Mouse (Mus musculus) embryonic facial prominence, embryonic 15.5 days (tissue): ENCODE results near the gene Flcn. TPM values are rescaled to one million over a fixed set of nuclear protein-coding genes. Genes with fewer than 3 reads are reported as not detected.
A peak's percentile ranks its signal among the peaks of the same experiment; 100 is the strongest.
"Not testable (repeated sequence)": the region's sequence is repeated elsewhere in the genome, so short reads cannot be mapped to it uniquely, and the experiment has no call there.

Experiments used
- ATAC-seq: fragments of 200-750 bp; cut with Nextera tagmentation; 2 replicates; pipeline ENCODE4 v1.8.0; 2017; ENCODE audit warnings: low read depth, moderate TSS enrichment; ENCODE audit not compliant: insufficient number of reproducible peaks, low FRiP score, low TSS enrichment
- H3K27ac ChIP-seq: fragments of 300-500 bp; sonication (generic); replicated peaks from 2 replicates; pipeline ENCODE4 v1.5.1; 2015; ENCODE audit warnings: mild to moderate bottlenecking, inconsistent platforms
- H3K27me3 ChIP-seq: fragments of 300-500 bp; sonication (generic); 2 replicates; pipeline ENCODE4 v1.6.1; 2015; ENCODE audit warnings: inconsistent platforms
- H3K36me3 ChIP-seq: fragments of 300-500 bp; sonication (generic); 2 replicates; pipeline ENCODE4 v1.6.1; 2015; ENCODE audit warnings: mild to moderate bottlenecking, inconsistent platforms
- H3K4me1 ChIP-seq: fragments of 300-500 bp; sonication (generic); 2 replicates; pipeline ENCODE4 v1.6.1; 2015; ENCODE audit warnings: inconsistent platforms
- H3K4me2 ChIP-seq: fragments of 300-500 bp; sonication (generic); replicated peaks from 2 replicates; pipeline ENCODE4 v1.6.1; 2015; ENCODE audit warnings: mild to moderate bottlenecking, inconsistent platforms
- H3K4me3 ChIP-seq: fragments of 300-500 bp; sonication (generic); replicated peaks from 2 replicates; pipeline ENCODE4 v1.5.1; 2015; ENCODE audit warnings: mild to moderate bottlenecking, inconsistent platforms
- H3K9ac ChIP-seq: fragments of 300-500 bp; sonication (generic); 2 replicates; pipeline ENCODE4 v1.6.1; 2015; ENCODE audit warnings: inconsistent platforms
- H3K9me3 ChIP-seq: fragments of 300-500 bp; sonication (generic); replicated peaks from 2 replicates; pipeline ENCODE4 v1.6.1; 2016; ENCODE audit warnings: inconsistent platforms
- WGBS: fragments of 180-500 bp; shearing (Covaris S2); methylation state at CpG from one replicate; pipeline ENCODE4 v1.1.7; 2015; 5-methylcytosine and 5-hydroxymethylcytosine counted together
- polyA plus RNA-seq: library from polyadenylated mRNA; unstranded; fragments of >200 nt; fragmentation: Nextera tagmentation; extraction: Ambion mirVana; gene quantifications from 2 replicates; pipeline ENCODE4 v1.2.1, GENCODE M21; 2015

Flcn gene
- polyA plus RNA-seq: 36.6 and 38.9 TPM in 2 replicates

DNA sequence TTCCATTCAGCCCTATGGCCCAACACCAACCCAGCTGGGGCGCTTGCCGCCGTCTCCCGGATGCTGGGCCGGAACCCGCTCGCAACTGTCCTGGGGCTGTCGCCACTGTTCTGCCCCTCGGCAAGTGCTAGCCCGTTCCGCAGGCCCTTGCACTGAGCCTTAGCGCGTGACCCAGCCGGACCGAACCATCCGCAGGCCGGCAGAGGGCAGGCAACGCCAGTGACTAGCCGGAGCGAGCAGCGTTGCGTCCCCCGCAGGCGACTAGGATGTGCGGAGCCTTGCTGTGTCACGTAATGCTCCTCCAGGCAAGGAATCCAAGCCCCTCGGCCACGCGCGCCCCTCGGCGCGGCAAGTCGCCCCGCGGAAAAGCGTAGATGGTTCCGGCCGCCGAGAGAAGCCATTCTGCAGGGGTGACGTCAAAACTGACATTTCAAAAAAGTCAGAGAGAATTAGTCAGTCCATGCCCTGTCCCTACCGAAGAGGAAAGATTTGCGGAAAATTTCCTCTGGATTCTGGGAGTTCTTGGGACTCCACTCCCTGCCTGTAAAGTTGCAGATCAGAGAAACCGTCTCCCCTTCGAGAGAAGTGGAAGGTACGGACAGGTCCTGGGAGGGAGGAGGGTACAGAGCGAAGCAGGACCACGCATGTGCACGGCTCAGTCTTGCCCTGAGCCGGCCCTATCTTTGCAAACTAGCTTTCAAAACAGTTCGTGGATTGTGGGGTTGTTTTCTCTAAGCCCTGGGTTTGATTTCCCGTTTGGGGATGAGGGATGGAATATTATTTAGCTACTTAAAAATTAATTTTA is at the start of gene Flcn:
Flcn (minus strand) TSS at position 347 of the 805 bp plus-strand sequence.
- Histone ChIP-seq H3K9me3 (no peaks in the 10 kb centered on the region), H3K4me2 (peak within 1 kb of the TSS; percentile 81), H3K27me3 (no peaks in the 10 kb centered on the region), H3K4me3 (peak within 1 kb of the TSS; percentile 78), H3K4me1 (peaks cover 22% of the 10 kb centered on the region), H3K27ac (peak within 1 kb of the TSS; percentile 98), H3K36me3 (peaks cover 23% of the 10 kb centered on the region), H3K9ac (peak within 1 kb of the TSS; percentile 93)
- WGBS: under 1% methylated on average over 52 of the region's 52 CpGs
- ATAC-seq: peak; percentile 92

- Histone ChIP-seq H3K4me3 (no peak overlapping the region), H3K36me3 (0 out of 2 replicates have a peak, but pooled peaks cover 5% of the 10 kb centered on the region), H3K27me3 (no peaks in the 10 kb centered on the region), H3K4me2 (no peak overlapping the region), H3K4me1 (peaks cover 12% of the 10 kb centered on the region), H3K9ac (no peak overlapping the region), H3K27ac (no peak overlapping the region), H3K9me3 (no peaks in the 10 kb centered on the region)
- ATAC-seq: no peak
- WGBS: 71% methylated on average over 3 of the region's 3 CpGs
Measured at GRCm38 (mm10) chr11:59852865-59853264, 43.0 kb upstream of the Flcn start.

- ATAC-seq: peak; percentile 86
Measured at GRCm38 (mm10) chr11:59847891-59848884, 38.4 kb upstream of the Flcn start.

DNA sequence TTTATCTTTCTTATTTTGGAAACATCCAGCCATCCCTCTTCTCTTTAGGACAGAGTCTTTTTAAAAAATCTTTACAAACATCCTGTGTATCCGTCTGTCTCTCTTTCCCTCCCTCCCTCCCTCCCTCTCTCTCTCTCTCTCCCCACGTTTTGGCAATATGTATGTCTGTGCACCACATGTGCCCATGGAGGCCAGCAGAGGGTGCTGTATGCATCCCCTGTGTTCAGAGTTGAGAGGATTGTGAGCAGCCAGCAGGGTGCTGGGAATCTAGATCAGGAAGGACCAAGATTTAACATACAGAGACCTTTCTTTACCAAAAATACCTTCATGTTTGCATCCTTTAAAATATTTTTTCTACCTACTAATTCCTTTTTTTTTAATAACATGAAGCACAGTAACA is 37.3 kb upstream of the Flcn start:
- 7% methylated on average over 2 of the region's 2 CpGs for WGBS
- no peaks in the 10 kb centered on the region for H3K27me3 ChIP-seq
- H3K36me3 ChIP-seq: peaks cover 7% of the 10 kb centered on the region; the same call in 1 of the 2 replicates
- no peak for ATAC-seq
- H3K4me2 ChIP-seq: 0 out of 2 replicates have a peak overlapping the region, but pooled peaks have one; percentile 8
- H3K4me3 ChIP-seq: peak overlapping the region; percentile 83
- H3K27ac ChIP-seq: no peak overlapping the region
- no peak overlapping the region for H3K9ac ChIP-seq
- no peaks in the 10 kb centered on the region for H3K9me3 ChIP-seq
- H3K4me1 ChIP-seq: peaks cover 16% of the 10 kb centered on the region

More at GRCm38 (mm10) chr11:59847891-59848884, 38.4 kb upstream of the Flcn start:
- WGBS: under 1% methylated on average over 67 of the region's 69 CpGs
- peaks cover 16% of the 10 kb centered on the region for H3K4me1 ChIP-seq
- peak overlapping the region; percentile 86 for H3K9ac ChIP-seq
- H3K4me3 ChIP-seq: peak overlapping the region; percentile 83
- H3K27me3 ChIP-seq: no peaks in the 10 kb centered on the region
- peaks cover 13% of the 10 kb centered on the region; the same call in 1 of the 2 replicates for H3K36me3 ChIP-seq
- H3K9me3 ChIP-seq: no peaks in the 10 kb centered on the region
- peak overlapping the region; percentile 72 for H3K4me2 ChIP-seq
- H3K27ac ChIP-seq: peak overlapping the region; percentile 92

- H3K9ac ChIP-seq: no peak overlapping the region
- WGBS: 93% methylated on average over 11 of the region's 11 CpGs
- ATAC-seq: no peak
- no peak overlapping the region for H3K27ac ChIP-seq
- no peak overlapping the region for H3K4me2 ChIP-seq
- no peaks in the 10 kb centered on the region for H3K9me3 ChIP-seq
- H3K4me3 ChIP-seq: no peak overlapping the region
- H3K4me1 ChIP-seq: peaks cover 16% of the 10 kb centered on the region
- H3K27me3 ChIP-seq: no peaks in the 10 kb centered on the region
- peaks cover 7% of the 10 kb centered on the region; the same call in 1 of the 2 replicates for H3K36me3 ChIP-seq
Measured at GRCm38 (mm10) chr11:59846311-59846710, 36.5 kb upstream of the Flcn start.

- under 1% methylated on average over 43 of the region's 43 CpGs for WGBS
- ATAC-seq: peak; percentile 96
- Histone ChIP-seq H3K36me3 (peaks cover 16% of the 10 kb centered on the region), H3K9ac (peak within 1 kb of the TSS; percentile 98), H3K27me3 (no peaks in the 10 kb centered on the region), H3K9me3 (no peaks in the 10 kb centered on the region), H3K4me3 (peak within 1 kb of the TSS; percentile 99), H3K4me1 (peaks cover 20% of the 10 kb centered on the region), H3K27ac (peak within 1 kb of the TSS; percentile 99), H3K4me2 (peak within 1 kb of the TSS; percentile 63)
Measured at GRCm38 (mm10) chr11:59839459-59840126, 29.8 kb upstream of the Flcn start, which contains the start of gene Cops3. Cops3 (minus strand) TSS chr11:59839838.

- Histone ChIP-seq H3K9me3 (no peaks in the 10 kb centered on the region), H3K9ac (peak within 1 kb of the TSS; percentile 98), H3K27ac (peak within 1 kb of the TSS; percentile 99), H3K27me3 (no peaks in the 10 kb centered on the region), H3K36me3 (peaks cover 16% of the 10 kb centered on the region), H3K4me3 (peak within 1 kb of the TSS; percentile 99), H3K4me2 (peak within 1 kb of the TSS; percentile 63), H3K4me1 (peaks cover 20% of the 10 kb centered on the region)
- WGBS: under 1% methylated on average over 24 of the region's 24 CpGs
- ATAC-seq: peak; percentile 98
Measured at GRCm38 (mm10) chr11:59839008-59839458, 29.2 kb upstream of the Flcn start, which contains the start of gene Nt5m. Nt5m (plus strand) TSS chr11:59839447.

DNA sequence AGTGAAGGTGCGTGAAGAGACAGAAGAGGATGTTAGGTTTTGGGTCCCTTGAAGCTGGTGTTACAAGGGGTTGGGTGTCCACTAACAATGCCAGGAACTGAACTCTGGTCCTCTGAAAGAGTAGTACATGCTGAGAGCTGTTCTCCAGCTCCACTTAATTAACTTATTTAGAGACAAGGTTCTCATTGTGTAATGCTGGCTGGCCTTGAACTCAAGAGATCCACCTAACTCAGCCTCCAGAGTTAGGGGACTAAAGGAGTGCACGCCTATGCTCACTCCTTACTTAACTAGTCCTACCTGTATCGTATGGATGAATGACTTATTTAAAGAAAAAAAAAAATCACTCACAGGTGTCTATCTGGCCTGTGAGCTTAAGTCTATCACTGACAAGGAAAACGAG is 28.6 kb upstream of the Flcn start:
- Histone ChIP-seq H3K4me2 (peak overlapping the region; percentile 63), H3K27me3 (no peaks in the 10 kb centered on the region), H3K4me1 (peaks cover 20% of the 10 kb centered on the region), H3K27ac (peak overlapping the region; percentile 99), H3K9ac (peak overlapping the region; percentile 98), H3K4me3 (peak overlapping the region; percentile 99), H3K9me3 (no peaks in the 10 kb centered on the region), H3K36me3 (peaks cover 22% of the 10 kb centered on the region)
- WGBS: 47% methylated on average over 4 of the region's 4 CpGs
- ATAC-seq: no peak

DNA sequence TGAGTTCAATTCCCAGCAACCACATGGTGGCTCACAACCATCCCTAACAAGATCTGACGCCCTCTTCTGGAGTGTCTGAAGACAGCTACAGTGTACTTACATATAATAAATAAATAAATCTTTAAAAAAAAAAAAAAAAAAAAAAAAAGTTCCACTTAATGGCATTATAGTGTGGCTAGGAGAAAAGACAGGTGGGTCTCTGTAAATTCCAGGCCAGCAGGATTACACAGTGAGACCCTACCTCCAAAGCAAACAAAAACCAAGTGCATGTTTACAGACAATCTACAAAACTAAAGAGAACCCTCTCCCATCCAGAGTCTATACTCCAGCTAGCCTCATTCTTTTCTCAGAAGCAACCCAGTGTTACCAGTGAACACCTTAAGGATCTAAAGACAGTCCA is 28.0 kb upstream of the Flcn start:
- not testable (repeated sequence) for H3K27ac ChIP-seq, ATAC-seq, H3K9ac ChIP-seq, H3K27me3 ChIP-seq, H3K9me3 ChIP-seq
- no CpG with 5 or more reads among the region's 1 CpGs for WGBS
- peak overlapping the region; percentile 63; the same call in 1 of the 2 replicates for H3K4me2 ChIP-seq
- H3K4me1 ChIP-seq: peaks cover 20% of the 10 kb centered on the region
- H3K4me3 ChIP-seq: peak overlapping the region; percentile 99; the same call in 1 of the 2 replicates
- H3K36me3 ChIP-seq: peaks cover 29% of the 10 kb centered on the region

GRCm38 (mm10) chr11:59821625-59822024 is 11.8 kb upstream of the Flcn start:
- Histone ChIP-seq H3K27ac (no peak overlapping the region), H3K36me3 (peaks cover 88% of the 10 kb centered on the region), H3K9me3 (no peaks in the 10 kb centered on the region), H3K4me2 (no peak overlapping the region), H3K4me3 (no peak overlapping the region), H3K4me1 (no peaks in the 10 kb centered on the region), H3K27me3 (no peaks in the 10 kb centered on the region), H3K9ac (no peak overlapping the region)
- no peak for ATAC-seq
- WGBS: 86% methylated on average over 3 of the region's 3 CpGs
